Mouse (Mus musculus): ENCODE measurements at regions not wholly inside any gene's neighbourhood (a gene's known extent, or its start where the extent isn't known, plus 50 kb on each side); places are given as distances from the start of the nearest gene placed in this dataset.

DNA sequence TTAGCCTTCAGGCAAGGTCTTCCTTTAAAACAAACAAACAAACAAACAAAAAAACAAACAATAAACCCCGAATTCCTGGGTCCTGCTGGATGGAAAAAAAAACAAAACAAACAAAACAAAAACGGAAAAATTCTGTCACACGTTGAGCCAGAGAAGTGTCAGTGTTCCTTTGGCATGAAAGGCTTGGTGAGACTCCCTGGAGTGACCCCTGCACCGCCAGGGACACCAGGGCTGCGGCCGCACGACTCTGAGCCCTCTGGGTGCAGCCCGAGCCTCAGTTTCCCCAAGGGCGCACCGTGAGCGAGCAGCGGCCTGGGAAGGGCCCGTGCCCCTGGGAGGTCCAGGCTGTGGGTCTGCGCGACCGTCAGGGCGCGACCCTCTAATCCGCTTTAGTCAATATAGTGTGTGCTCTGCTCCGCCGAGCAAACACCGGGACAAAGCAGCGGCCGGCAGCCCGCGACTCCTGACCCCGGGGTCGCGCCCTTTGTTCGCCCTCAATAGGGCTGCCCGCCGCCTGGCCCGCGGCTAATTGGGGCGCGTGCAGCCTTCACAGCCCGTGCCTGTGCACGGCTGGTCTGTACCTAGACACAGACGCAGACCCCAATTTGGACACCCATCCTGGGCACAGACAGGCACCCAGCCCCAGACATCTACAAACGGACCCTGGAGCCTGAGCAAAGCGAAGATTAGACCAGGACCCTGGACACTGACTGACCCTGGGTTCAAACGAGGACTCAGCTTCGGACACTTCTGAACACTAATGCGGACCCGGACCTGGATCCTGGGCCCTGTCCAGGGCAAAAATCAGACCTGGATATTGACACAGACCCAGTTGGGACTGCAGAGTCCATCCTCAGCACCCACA lies 74.0 kb upstream of the Ppara start:
- H3K4me2 ChIP-seq (ENCODE audit: low read depth): peak overlapping the region; percentile 23; the same call in 1 of the 2 replicates
- 0 out of 2 replicates have a peak, but pooled peaks have one; percentile 4 for ATAC-seq
- DNase-seq: peak; percentile 3
- peaks cover 4% of the 10 kb centered on the region; the same call in 1 of the 2 replicates for H3K4me1 ChIP-seq (ENCODE audit: insufficient read depth)
- no peaks in the 10 kb centered on the region for H3K36me3 ChIP-seq (ENCODE audit: insufficient read depth)
- no peaks in the 10 kb centered on the region for H3K9me3 ChIP-seq (ENCODE audit: low read length)
- H3K27ac ChIP-seq (ENCODE audit: low read depth, low read length): peak overlapping the region; percentile 11; the same call in 1 of the 2 replicates
- peak overlapping the region; percentile 22; the same call in 1 of the 2 replicates for H3K9ac ChIP-seq
- 24% methylated on average over 45 of the region's 45 CpGs for WGBS
- TF ChIP-seq CTCF (IDR thresholded peaks at IDR 0.05; ENCODE audit: low read depth): no peak
- no peaks in the 10 kb centered on the region for H3K27me3 ChIP-seq (ENCODE audit: insufficient read depth, low read length)
- H3K4me3 ChIP-seq (ENCODE audit: low read depth, low read length): no peak overlapping the region

- Histone ChIP-seq H3K4me2 (ENCODE audit: low read depth) (no peak overlapping the region), H3K36me3 (ENCODE audit: insufficient read depth) (no peaks in the 10 kb centered on the region), H3K4me1 (ENCODE audit: insufficient read depth) (no peaks in the 10 kb centered on the region; the same call in 1 of the 2 replicates), H3K9me3 (ENCODE audit: low read length) (no peaks in the 10 kb centered on the region), H3K4me3 (ENCODE audit: low read depth, low read length) (no peak overlapping the region), H3K27me3 (ENCODE audit: insufficient read depth, low read length) (no peaks in the 10 kb centered on the region), H3K9ac (0 out of 2 replicates have a peak overlapping the region, but pooled peaks have one; percentile 22), H3K27ac (ENCODE audit: low read depth, low read length) (peak overlapping the region; percentile 21; the same call in 1 of the 2 replicates)
- TF ChIP-seq CTCF (IDR thresholded peaks at IDR 0.05; ENCODE audit: low read depth): no peak
- ATAC-seq (0 out of 2 replicates have a peak, but pooled peaks have one; percentile 14), DNase-seq (peak; percentile 8)
- 43% methylated on average over 2 of the region's 2 CpGs for WGBS
Observed at GRCm38 (mm10) chr15:85661393-85661690, 73.4 kb upstream of the Ppara start.

GRCm38 (mm10) chr15:85661771-85662170 lies 73.0 kb upstream of the Ppara start:
- Histone ChIP-seq H3K4me3 (ENCODE audit: low read depth, low read length) (no peak overlapping the region), H3K9ac (no peak overlapping the region), H3K27me3 (ENCODE audit: insufficient read depth, low read length) (no peaks in the 10 kb centered on the region), H3K27ac (ENCODE audit: low read depth, low read length) (peak overlapping the region; percentile 21; the same call in 1 of the 2 replicates), H3K36me3 (ENCODE audit: insufficient read depth) (no peaks in the 10 kb centered on the region), H3K4me2 (ENCODE audit: low read depth) (no peak overlapping the region), H3K4me1 (ENCODE audit: insufficient read depth) (no peaks in the 10 kb centered on the region; the same call in 1 of the 2 replicates), H3K9me3 (ENCODE audit: low read length) (no peaks in the 10 kb centered on the region)
- 68% methylated on average over 5 of the region's 5 CpGs for WGBS
- no peak for ATAC-seq
- no peak for TF ChIP-seq CTCF (IDR thresholded peaks at IDR 0.05; ENCODE audit: low read depth)
- DNase-seq: peak; percentile 8

GRCm38 (mm10) chr15:85662271-85662670 lies 72.5 kb upstream of the Ppara start:
- no peaks in the 10 kb centered on the region for H3K36me3 ChIP-seq (ENCODE audit: insufficient read depth)
- no peak for TF ChIP-seq CTCF (IDR thresholded peaks at IDR 0.05; ENCODE audit: low read depth)
- no peaks in the 10 kb centered on the region; the same call in 1 of the 2 replicates for H3K4me1 ChIP-seq (ENCODE audit: insufficient read depth)
- no peak overlapping the region for H3K9ac ChIP-seq
- DNase-seq: no peak
- H3K27ac ChIP-seq (ENCODE audit: low read depth, low read length): peak overlapping the region; percentile 9; the same call in 1 of the 2 replicates
- no peaks in the 10 kb centered on the region for H3K9me3 ChIP-seq (ENCODE audit: low read length)
- no peak overlapping the region for H3K4me3 ChIP-seq (ENCODE audit: low read depth, low read length)
- no peak overlapping the region for H3K4me2 ChIP-seq (ENCODE audit: low read depth)
- no peaks in the 10 kb centered on the region for H3K27me3 ChIP-seq (ENCODE audit: insufficient read depth, low read length)
- ATAC-seq: no peak
- 79% methylated on average over 8 of the region's 8 CpGs for WGBS

DNA sequence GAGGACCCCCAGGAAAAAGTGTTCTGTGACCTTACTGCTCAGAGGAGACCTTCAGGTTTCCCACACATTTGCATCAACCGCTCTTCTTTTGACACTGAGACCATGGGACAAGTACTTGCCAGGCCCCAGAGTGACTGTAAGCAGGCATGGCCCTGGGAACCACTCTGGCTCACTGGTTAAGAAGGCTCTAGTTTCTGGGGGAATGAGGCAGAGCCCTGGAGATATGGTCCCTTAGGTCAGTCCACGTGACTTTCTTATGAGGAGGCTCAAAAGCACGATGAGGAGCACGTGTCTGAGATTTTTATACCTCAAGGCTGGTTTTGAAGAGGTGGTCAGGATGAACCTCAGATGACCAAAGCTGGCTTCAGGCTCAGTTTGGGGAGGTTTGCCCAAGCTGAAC lies 72.1 kb upstream of the Ppara start:
- H3K4me1 ChIP-seq (ENCODE audit: insufficient read depth): no peaks in the 10 kb centered on the region; the same call in 1 of the 2 replicates
- TF ChIP-seq CTCF (IDR thresholded peaks at IDR 0.05; ENCODE audit: low read depth): no peak
- no peak overlapping the region for H3K9ac ChIP-seq
- DNase-seq (peak; percentile 2), ATAC-seq (no peak)
- H3K36me3 ChIP-seq (ENCODE audit: insufficient read depth): no peaks in the 10 kb centered on the region
- H3K4me3 ChIP-seq (ENCODE audit: low read depth, low read length): no peak overlapping the region
- 0 out of 2 replicates have a peak overlapping the region, but pooled peaks have one; percentile 9 for H3K27ac ChIP-seq (ENCODE audit: low read depth, low read length)
- WGBS: 86% methylated on average over 4 of the region's 4 CpGs
- no peaks in the 10 kb centered on the region for H3K27me3 ChIP-seq (ENCODE audit: insufficient read depth, low read length)
- H3K4me2 ChIP-seq (ENCODE audit: low read depth): no peak overlapping the region
- no peaks in the 10 kb centered on the region for H3K9me3 ChIP-seq (ENCODE audit: low read length)

DNA sequence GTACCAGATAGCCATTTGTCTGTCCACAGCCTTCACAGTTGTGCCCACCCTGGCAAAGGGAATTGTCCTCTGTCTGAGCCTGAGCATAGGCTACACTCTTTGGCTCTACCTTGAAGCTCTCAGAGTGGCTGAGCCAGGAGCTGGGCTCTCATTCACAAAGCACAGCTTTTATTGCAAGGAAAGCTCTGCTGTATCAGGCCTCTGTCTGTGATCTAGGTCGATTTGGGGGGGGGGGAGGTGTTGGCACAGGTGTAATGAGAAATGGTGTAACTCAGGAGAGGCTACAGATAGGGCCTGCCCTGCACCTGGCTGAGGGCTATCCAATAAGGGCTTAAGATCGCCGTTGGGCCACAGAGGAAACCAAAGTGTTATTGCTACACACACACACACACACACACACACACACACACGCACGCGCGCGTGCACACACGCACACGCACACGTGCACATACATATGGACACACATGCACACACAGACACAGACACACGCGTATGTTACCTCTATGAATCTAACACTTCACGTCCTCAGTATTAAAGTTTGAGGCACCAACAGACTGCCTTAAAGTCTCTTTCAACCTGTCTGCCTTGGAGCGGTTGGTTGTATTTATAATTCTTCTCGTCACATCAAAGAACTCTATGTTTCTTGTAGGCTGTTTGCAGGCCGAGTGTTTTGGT lies 70.9 kb upstream of the Ppara start:
- no peak overlapping the region for H3K4me3 ChIP-seq (ENCODE audit: low read depth, low read length)
- no peaks in the 10 kb centered on the region for H3K9me3 ChIP-seq (ENCODE audit: low read length)
- H3K36me3 ChIP-seq (ENCODE audit: insufficient read depth): no peaks in the 10 kb centered on the region
- WGBS: 80% methylated on average over 17 of the region's 17 CpGs
- H3K4me2 ChIP-seq (ENCODE audit: low read depth): peak overlapping the region; percentile 5; the same call in 1 of the 2 replicates
- DNase-seq (peak; percentile 17), ATAC-seq (no peak)
- TF ChIP-seq CTCF (IDR thresholded peaks at IDR 0.05; ENCODE audit: low read depth): no peak
- peaks cover 5% of the 10 kb centered on the region for H3K4me1 ChIP-seq (ENCODE audit: insufficient read depth)
- H3K27ac ChIP-seq (ENCODE audit: low read depth, low read length): peak overlapping the region; percentile 60
- H3K27me3 ChIP-seq (ENCODE audit: insufficient read depth, low read length): no peaks in the 10 kb centered on the region
- no peak overlapping the region for H3K9ac ChIP-seq

Data from forebrain, postnatal 0 days (tissue).